Mouse (Mus musculus) testis, adult 2 months (tissue): Measurements from ENCODE around the gene Mybl2. TPM values are rescaled to one million over a fixed set of nuclear protein-coding genes. Genes with fewer than 3 reads are reported as not detected.
A peak's percentile ranks its signal among the peaks of the same experiment; 100 is the strongest.

Experiments
- H3K27ac ChIP-seq: fragments of 200-500 bp; 2 replicates; pipeline ENCODE4 v1.5.1; 2012; ENCODE audit warnings: low read depth, low read length; ENCODE audit not compliant: control insufficient read depth, insufficient read depth
- H3K27me3 ChIP-seq: fragments of 200-500 bp; 2 replicates; pipeline ENCODE4 v1.6.1; 2012; ENCODE audit warnings: mild to moderate bottlenecking, low read length, moderate library complexity; ENCODE audit not compliant: control insufficient read depth, insufficient read depth
- H3K36me3 ChIP-seq: fragments of 200-500 bp; 2 replicates; pipeline ENCODE4 v1.6.1; 2012; ENCODE audit warnings: mild to moderate bottlenecking, low read length; ENCODE audit not compliant: control insufficient read depth, insufficient read depth
- H3K4me1 ChIP-seq: fragments of 200-500 bp; 2 replicates; pipeline ENCODE4 v1.6.1; 2012; ENCODE audit warnings: low read length; ENCODE audit not compliant: control insufficient read depth, insufficient read depth
- H3K4me3 ChIP-seq: fragments of 200-500 bp; 2 replicates; pipeline ENCODE4 v1.5.1; 2012; ENCODE audit warnings: low read depth, mild to moderate bottlenecking, low read length, moderate library complexity, mixed read lengths; ENCODE audit not compliant: control insufficient read depth
- CTCF ChIP-seq: fragments of 200-500 bp; IDR thresholded peaks from 2 replicates; pipeline ENCODE4 v1.5.1; 2012; ENCODE audit warnings: low read depth, mild to moderate bottlenecking, inconsistent platforms, low read length, moderate library complexity; ENCODE audit not compliant: control insufficient read depth, insufficient read depth, insufficient replicate concordance
- POLR2A ChIP-seq: fragments of 200-500 bp; IDR thresholded peaks from 2 replicates; pipeline ENCODE4 v1.6.1; 2012; ENCODE audit warnings: low read depth, mild to moderate bottlenecking, inconsistent platforms, low read length, moderate library complexity; ENCODE audit not compliant: control insufficient read depth
- polyA plus RNA-seq: library from polyadenylated mRNA; depleted of rRNA; stranded (reverse); fragments of >200 nt; gene quantifications from 2 replicates; pipeline ENCODE4 v1.2.3, GENCODE M21; 2012

Mybl2 gene
- polyA plus RNA-seq, 1 experiment = 14.2 TPM

DNA sequence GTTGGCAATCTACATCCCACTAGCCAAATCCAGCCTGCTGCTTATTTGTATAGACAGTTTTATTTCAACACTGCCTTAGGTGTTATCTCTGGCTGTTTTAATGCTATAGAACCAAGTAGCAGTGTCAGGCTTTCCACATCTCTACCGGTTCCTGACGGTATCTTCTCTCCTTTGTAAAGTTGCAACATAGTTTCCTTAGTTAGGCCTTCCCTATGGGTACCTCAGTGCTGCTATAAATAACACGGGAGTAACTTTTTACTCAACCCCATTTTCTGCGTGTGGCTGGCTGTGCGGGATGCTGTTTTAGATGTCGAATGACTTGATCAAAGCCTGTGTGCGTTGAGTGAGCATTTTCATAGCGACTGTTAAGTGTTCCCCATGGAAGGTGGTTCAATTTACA lies 32.1 kb downstream of the Mybl2 start:
- TF ChIP-seq POLR2A = no peak
- no peak for TF ChIP-seq CTCF
- Histone ChIP-seq H3K4me1 (peaks cover 5% of the 10 kb centered on the region; the same call in 1 of the 2 replicates), H3K36me3 (no peaks in the 10 kb centered on the region), H3K4me3 (peak overlapping the region; percentile 79), H3K27me3 (no peaks in the 10 kb centered on the region), H3K27ac (peak overlapping the region; percentile 22; the same call in 1 of the 2 replicates)

DNA sequence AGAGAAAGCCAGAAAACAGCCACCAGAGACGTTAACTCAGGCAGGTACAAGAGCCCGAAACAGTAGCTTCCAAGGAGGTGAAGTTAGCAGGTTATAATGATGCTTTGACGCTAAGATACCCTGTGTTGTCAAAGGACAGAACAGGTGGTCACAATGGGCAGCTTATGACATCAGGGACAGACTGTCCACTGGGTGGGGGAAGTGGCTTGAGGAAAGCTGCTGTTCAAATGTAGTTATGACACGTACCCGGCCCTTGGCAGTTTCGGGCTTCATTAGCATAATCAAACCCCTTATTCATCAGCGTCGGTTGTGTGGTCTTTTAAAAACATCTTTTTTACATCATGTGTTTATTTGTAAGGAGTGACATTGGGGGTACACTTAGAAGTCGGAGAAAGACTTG lies 33.2 kb downstream of the Mybl2 start, which contains the start of gene Gtsf1l:
Gene Gtsf1l (minus strand): TSS at position 128 of the 400 bp plus-strand sequence.
- Histone ChIP-seq H3K27me3 (no peaks in the 10 kb centered on the region), H3K27ac (peak within 1 kb of the TSS; percentile 51), H3K4me3 (peak within 1 kb of the TSS; percentile 79), H3K36me3 (no peaks in the 10 kb centered on the region), H3K4me1 (peaks cover 5% of the 10 kb centered on the region; the same call in 1 of the 2 replicates)
- TF ChIP-seq CTCF = no peak
- peak; percentile 64; the same call in 1 of the 2 replicates for TF ChIP-seq POLR2A

DNA sequence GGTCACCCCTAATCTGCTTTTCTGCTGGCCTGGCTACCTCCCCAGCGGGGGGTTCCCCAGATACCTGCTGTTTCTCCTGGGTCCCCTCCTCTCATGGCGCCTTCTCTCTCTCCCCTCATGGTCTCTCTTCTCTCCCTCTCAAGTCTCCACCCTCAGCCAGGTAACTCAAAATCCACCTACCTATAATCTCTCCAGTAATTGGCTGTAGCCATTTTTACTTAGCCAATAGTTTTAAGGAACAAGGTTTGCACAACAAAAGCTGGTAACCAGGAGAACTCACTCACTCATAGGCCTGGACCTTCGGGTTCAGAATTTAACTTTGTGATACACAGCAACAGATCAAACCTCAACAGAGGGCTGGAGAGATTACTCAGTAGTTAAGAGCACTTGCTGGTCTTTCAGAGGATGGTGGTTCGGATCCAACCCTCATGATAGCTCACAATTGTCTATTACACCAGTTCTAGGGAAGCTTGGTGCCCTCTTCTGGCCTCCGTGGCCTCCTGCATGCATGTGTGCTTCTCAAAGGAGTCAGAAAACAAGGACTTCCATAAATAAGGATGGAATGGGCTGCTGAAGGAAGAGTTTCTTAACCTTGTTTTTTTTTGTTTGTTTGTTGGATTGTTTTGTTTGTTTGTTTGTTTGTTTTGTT lies 35.1 kb downstream of the Mybl2 start:
- no peak; the same call in 1 of the 2 replicates for TF ChIP-seq CTCF
- no peak for TF ChIP-seq POLR2A
- H3K4me3 ChIP-seq = peak overlapping the region; percentile 54
- no peak overlapping the region for H3K27ac ChIP-seq

DNA sequence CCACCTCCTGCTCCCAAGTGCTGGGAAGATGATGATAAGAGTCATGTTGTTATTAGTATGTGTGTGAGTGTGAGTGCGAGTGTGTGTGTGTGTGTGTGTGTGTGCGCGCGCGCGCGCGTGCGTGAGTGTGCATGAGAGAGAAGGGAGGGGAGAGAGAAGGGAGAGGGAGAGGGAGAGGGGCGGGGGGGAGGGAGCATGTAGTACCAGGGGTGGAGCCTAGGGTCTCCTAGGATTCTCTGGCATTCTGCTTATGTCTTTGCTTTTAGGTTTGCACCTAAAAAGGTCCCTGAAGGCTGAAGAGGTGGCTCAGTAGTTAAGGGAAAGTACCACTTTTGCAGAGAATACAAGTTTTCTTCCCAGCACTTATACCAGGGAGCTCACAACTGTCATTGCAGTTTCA lies 40.4 kb downstream of the Mybl2 start:
- TF ChIP-seq POLR2A = no peak
- no peak for TF ChIP-seq CTCF
- Histone ChIP-seq H3K36me3 (no peaks in the 10 kb centered on the region), H3K4me3 (no peak overlapping the region), H3K4me1 (no peaks in the 10 kb centered on the region), H3K27me3 (no peaks in the 10 kb centered on the region), H3K27ac (no peak overlapping the region)

More for the DNA sequence above, 35.1 kb downstream of the Mybl2 start:
- H3K4me1 ChIP-seq = peaks cover 5% of the 10 kb centered on the region; the same call in 1 of the 2 replicates
- H3K36me3 ChIP-seq = no peaks in the 10 kb centered on the region
- no peaks in the 10 kb centered on the region for H3K27me3 ChIP-seq

DNA sequence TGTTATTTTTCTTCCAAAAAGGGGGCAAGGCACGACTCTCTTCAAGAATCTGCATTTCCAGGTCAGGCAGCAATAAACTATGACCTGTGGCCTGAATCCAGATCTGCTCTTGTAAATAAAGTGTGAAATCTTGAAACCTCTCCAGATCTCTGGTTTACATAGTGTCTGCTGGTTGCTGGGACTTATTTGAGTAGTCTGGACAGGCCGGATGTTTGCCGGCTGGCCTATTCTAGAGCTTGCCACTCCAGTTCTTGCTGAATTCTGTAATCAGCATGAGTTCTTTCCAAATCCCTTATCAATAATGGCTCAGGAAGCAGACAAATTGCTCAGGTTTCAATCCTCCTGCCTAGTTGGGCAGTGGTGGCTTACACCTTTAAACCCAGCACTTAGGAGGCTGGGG lies 41.3 kb downstream of the Mybl2 start:
- Histone ChIP-seq H3K36me3 (no peaks in the 10 kb centered on the region), H3K27me3 (no peaks in the 10 kb centered on the region), H3K4me1 (no peaks in the 10 kb centered on the region), H3K27ac (no peak overlapping the region), H3K4me3 (no peak overlapping the region)
- TF ChIP-seq CTCF = no peak

DNA sequence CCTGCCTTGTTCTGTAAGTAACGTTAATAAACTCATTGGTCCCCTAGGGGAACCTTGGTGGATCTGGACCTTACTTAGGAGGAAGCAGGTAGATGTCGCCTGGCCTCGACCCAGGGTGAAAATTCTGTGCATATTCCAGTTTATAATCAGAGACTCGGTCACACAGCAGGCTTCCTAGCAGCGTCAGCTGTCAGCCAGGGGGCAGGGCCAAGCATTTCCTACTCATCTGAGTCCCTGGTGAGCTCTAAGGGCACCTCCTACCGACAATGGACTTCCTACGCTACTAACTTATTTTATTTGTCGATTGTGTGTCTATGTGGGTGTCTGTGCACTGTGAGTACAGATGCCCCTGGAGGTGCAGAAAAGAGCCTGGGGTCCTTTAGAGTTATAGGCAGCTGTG lies 45.4 kb downstream of the Mybl2 start:
- Histone ChIP-seq H3K36me3 (no peaks in the 10 kb centered on the region), H3K27ac (no peak overlapping the region), H3K4me1 (peaks cover 2% of the 10 kb centered on the region; the same call in 1 of the 2 replicates), H3K27me3 (no peaks in the 10 kb centered on the region), H3K4me3 (no peak overlapping the region)
- no peak for TF ChIP-seq CTCF
- no peak for TF ChIP-seq POLR2A

DNA sequence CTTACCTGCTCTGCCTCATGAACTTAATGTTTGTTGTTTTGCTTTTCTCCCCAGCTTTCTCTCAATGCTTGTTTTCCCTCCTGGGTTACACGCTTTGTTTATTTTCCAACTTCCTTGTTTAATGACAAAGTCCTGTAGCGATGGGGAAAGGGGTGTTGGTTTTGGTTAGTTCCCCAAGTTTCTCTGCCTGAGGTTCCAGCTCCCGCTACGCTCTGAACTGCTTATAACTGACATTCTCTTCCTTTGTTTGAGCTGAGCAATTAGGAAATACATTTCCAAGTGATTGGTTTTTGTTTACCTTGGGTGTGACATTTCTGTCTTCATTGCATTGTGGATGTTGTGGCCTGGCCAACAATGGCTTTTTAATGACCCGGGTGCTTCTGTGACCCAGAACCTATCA lies 46.1 kb downstream of the Mybl2 start:
- H3K27me3 ChIP-seq = no peaks in the 10 kb centered on the region
- no peak for TF ChIP-seq POLR2A
- no peak for TF ChIP-seq CTCF
- peaks cover 2% of the 10 kb centered on the region; the same call in 1 of the 2 replicates for H3K4me1 ChIP-seq
- H3K36me3 ChIP-seq = no peaks in the 10 kb centered on the region
- H3K4me3 ChIP-seq = no peak overlapping the region
- no peak overlapping the region for H3K27ac ChIP-seq
